Mouse (Mus musculus): Measurements from ENCODE around the gene Sema4d. TPM values are rescaled to one million over a fixed set of nuclear protein-coding genes. Genes with fewer than 3 reads are reported as not detected.
A peak's percentile ranks its signal among the peaks of the same experiment; 100 is the strongest.

Gene Sema4d
- total RNA-seq, 2 experiments from 2014 or later = 93.1 to 112 TPM

- intact Hi-C loops (cut with DNase I) = no loop called here
- DNase-seq (ENCODE audit: low spot score in 2 of 2) = no peak
Measured at GRCm38 (mm10) chr13:51761186-51761813, 32.2 kb downstream of the Sema4d start.

- DNase-seq (ENCODE audit: low spot score in 2 of 2) = no peak
- intact Hi-C loops (cut with DNase I) = no loop called here
Measured at GRCm38 (mm10) chr13:51759256-51759987, 34.1 kb downstream of the Sema4d start.

- no peak for DNase-seq (ENCODE audit: low spot score in 2 of 2)
- intact Hi-C loops (cut with DNase I) = no loop called here
Measured at GRCm38 (mm10) chr13:51758428-51758827, 35.1 kb downstream of the Sema4d start.

- no peak for DNase-seq (ENCODE audit: low spot score in 2 of 2)
- intact Hi-C loops (cut with DNase I) = no loop called here
Measured at GRCm38 (mm10) chr13:51757099-51757498, 36.4 kb downstream of the Sema4d start.

- intact Hi-C loops (cut with DNase I) = no loop called here
Measured at GRCm38 (mm10) chr13:51756563-51756962, 37.0 kb downstream of the Sema4d start.

GRCm38 (mm10) chr13:51756019-51756418 is 37.5 kb downstream of the Sema4d start:
- intact Hi-C loops (cut with DNase I) = no loop called here
- DNase-seq (ENCODE audit: low spot score in 2 of 2) = no peak

More at GRCm38 (mm10) chr13:51756563-51756962, 37.0 kb downstream of the Sema4d start:
- DNase-seq (ENCODE audit: low spot score in 2 of 2) = no peak

GRCm38 (mm10) chr13:51755584-51755983 is 38.0 kb downstream of the Sema4d start:
- intact Hi-C loops (cut with DNase I) = no loop called here
- no peak for DNase-seq (ENCODE audit: low spot score in 2 of 2)

- DNase-seq (ENCODE audit: low spot score in 2 of 2) = no peak
- intact Hi-C loops (cut with DNase I) = no loop called here
Measured at GRCm38 (mm10) chr13:51754559-51755126, 38.9 kb downstream of the Sema4d start.

- DNase-seq (ENCODE audit: low spot score in 2 of 2) = no peak
- intact Hi-C loops (cut with DNase I) = no loop called here
Measured at GRCm38 (mm10) chr13:51753802-51754444, 39.6 kb downstream of the Sema4d start.

GRCm38 (mm10) chr13:51753168-51753465 is 40.4 kb downstream of the Sema4d start:
- intact Hi-C loops (cut with DNase I) = no loop called here
- DNase-seq (ENCODE audit: low spot score in 2 of 2) = no peak

GRCm38 (mm10) chr13:51752346-51753167 is 41.0 kb downstream of the Sema4d start:
- DNase-seq (ENCODE audit: low spot score in 2 of 2) = peak in 1 of 2 experiments; percentile 54

GRCm38 (mm10) chr13:51749578-51750345 is 43.8 kb downstream of the Sema4d start:
- no peak for DNase-seq (ENCODE audit: low spot score in 2 of 2)
- intact Hi-C loops (cut with DNase I) = no loop called here

More at GRCm38 (mm10) chr13:51752346-51753167, 41.0 kb downstream of the Sema4d start:
- intact Hi-C loops (cut with DNase I) = no loop called here

GRCm38 (mm10) chr13:51748009-51748552 is 45.5 kb downstream of the Sema4d start:
- DNase-seq (ENCODE audit: low spot score in 2 of 2) = no peak
- intact Hi-C loops (cut with DNase I) = no loop called here

- DNase-seq (ENCODE audit: low spot score in 2 of 2) = no peak
- intact Hi-C loops (cut with DNase I) = no loop called here
Measured at GRCm38 (mm10) chr13:51747069-51747468, 46.5 kb downstream of the Sema4d start.

GRCm38 (mm10) chr13:51745862-51746261 is 47.7 kb downstream of the Sema4d start:
- intact Hi-C loops (cut with DNase I) = no loop called here
- DNase-seq (ENCODE audit: low spot score in 2 of 2) = no peak

- intact Hi-C loops (cut with DNase I) = no loop called here
- DNase-seq (ENCODE audit: low spot score in 2 of 2) = no peak
Measured at GRCm38 (mm10) chr13:51743855-51744254, 49.7 kb downstream of the Sema4d start.

GRCm38 (mm10) chr13:51742551-51743052 is 50.9 kb downstream of the Sema4d start:
- intact Hi-C loops (cut with DNase I) = no loop called here
- DNase-seq (ENCODE audit: low spot score in 2 of 2) = no peak

GRCm38 (mm10) chr13:51740776-51741175 is 52.8 kb downstream of the Sema4d start:
- intact Hi-C loops (cut with DNase I) = no loop called here
- DNase-seq (ENCODE audit: low spot score in 2 of 2) = no peak

Measured in left cerebral cortex, postnatal 14 days (tissue).